Mouse (Mus musculus) layer of hippocampus, adult 9-11 months (tissue): Measurements from ENCODE around the gene Prss48.
"Not testable (repeated sequence)": the region's sequence is repeated elsewhere in the genome, so short reads cannot be mapped to it uniquely, and the experiment has no call there.

Source experiments
- DNase-seq: peaks from one replicate; pipeline ENCODE4 v3.0.0; 2022

Gene Prss48

GRCm38 (mm10) chr3:86001271-86001670 is 1.0 kb downstream of the Prss48 start:
- DNase-seq, result no peak

- no peak for DNase-seq
Measured at GRCm38 (mm10) chr3:85994645-85995044, 7.6 kb downstream of the Prss48 start.

- DNase-seq, result no peak
Measured at GRCm38 (mm10) chr3:85993744-85994143, 8.5 kb downstream of the Prss48 start.

GRCm38 (mm10) chr3:85991802-85992156 is 10.5 kb downstream of the Prss48 start:
- DNase-seq, result no peak

GRCm38 (mm10) chr3:85991140-85991801 is 11.0 kb downstream of the Prss48 start:
- DNase-seq, result no peak

GRCm38 (mm10) chr3:85987225-85987624 is 15.1 kb downstream of the Prss48 start:
- no peak for DNase-seq

GRCm38 (mm10) chr3:85984537-85984936 is 17.8 kb downstream of the Prss48 start:
- DNase-seq, result no peak

GRCm38 (mm10) chr3:85981761-85982160 is 20.5 kb downstream of the Prss48 start:
- not testable (repeated sequence) for DNase-seq

- DNase-seq, result no peak
Measured at GRCm38 (mm10) chr3:85980036-85980435, 22.3 kb downstream of the Prss48 start.

- DNase-seq, result no peak
Measured at GRCm38 (mm10) chr3:85974451-85974850, 27.8 kb downstream of the Prss48 start.

GRCm38 (mm10) chr3:85973376-85974140 is 28.7 kb downstream of the Prss48 start:
- no peak for DNase-seq

GRCm38 (mm10) chr3:85971599-85971975 is 30.7 kb downstream of the Prss48 start:
- no peak for DNase-seq

GRCm38 (mm10) chr3:85970742-85971598 is 31.3 kb downstream of the Prss48 start, which contains the start of gene Sh3d19:
Gene Sh3d19, plus strand, starts transcription at chr3:85971109.
- peak; percentile 59 for DNase-seq

GRCm38 (mm10) chr3:85969040-85969439 is 33.3 kb downstream of the Prss48 start:
- no peak for DNase-seq

- no peak for DNase-seq
Measured at GRCm38 (mm10) chr3:85965479-85965878, 36.8 kb downstream of the Prss48 start.

- no peak for DNase-seq
Measured at GRCm38 (mm10) chr3:85961134-85961533, 41.2 kb downstream of the Prss48 start.

- no peak for DNase-seq
Measured at GRCm38 (mm10) chr3:85959669-85960068, 42.6 kb downstream of the Prss48 start.

- DNase-seq, result no peak
Measured at GRCm38 (mm10) chr3:85955704-85956103, 46.6 kb downstream of the Prss48 start.

- DNase-seq, result peak; percentile 8
Measured at GRCm38 (mm10) chr3:85955269-85955668, 47.0 kb downstream of the Prss48 start.

- no peak for DNase-seq
Measured at GRCm38 (mm10) chr3:85952696-85953283, 49.5 kb downstream of the Prss48 start.

- DNase-seq, result no peak
Measured at GRCm38 (mm10) chr3:85950914-85951313, 51.4 kb downstream of the Prss48 start.
